Mouse (Mus musculus): ENCODE measurements around the gene Oxnad1.
"Not testable (repeated sequence)": the region's sequence is repeated elsewhere in the genome, so short reads cannot be mapped to it uniquely, and the experiment has no call there.

The Oxnad1 gene

GRCm38 (mm10) chr14:32084761-32085485 is at the start of gene Oxnad1:
Gene Oxnad1, plus strand, starts transcription at chr14:32085374.
- no peak for DNase-seq

DNA sequence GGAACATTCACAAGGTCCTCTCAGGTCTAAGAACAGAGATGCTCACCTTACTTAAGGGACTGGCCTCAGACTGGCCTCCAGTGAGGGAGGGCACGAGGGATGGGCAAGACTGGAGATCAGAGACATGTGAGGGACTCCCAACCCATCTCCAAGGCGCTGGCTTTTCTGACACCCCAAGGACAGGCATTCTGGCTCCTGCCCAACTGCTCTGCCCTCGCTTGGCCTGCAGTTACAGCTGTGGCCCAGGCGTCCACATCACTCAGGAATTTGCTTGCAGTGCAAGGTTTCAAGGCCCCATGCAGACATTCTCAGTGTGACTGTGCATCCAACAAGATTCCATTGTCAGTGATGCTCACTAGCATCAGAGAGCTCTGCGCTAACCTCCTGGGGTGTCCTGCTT is 48.7 kb upstream of the Oxnad1 start:
- DNase-seq = no peak

- no peak for DNase-seq
Measured at GRCm38 (mm10) chr14:32037661-32038252, 47.4 kb upstream of the Oxnad1 start.

DNA sequence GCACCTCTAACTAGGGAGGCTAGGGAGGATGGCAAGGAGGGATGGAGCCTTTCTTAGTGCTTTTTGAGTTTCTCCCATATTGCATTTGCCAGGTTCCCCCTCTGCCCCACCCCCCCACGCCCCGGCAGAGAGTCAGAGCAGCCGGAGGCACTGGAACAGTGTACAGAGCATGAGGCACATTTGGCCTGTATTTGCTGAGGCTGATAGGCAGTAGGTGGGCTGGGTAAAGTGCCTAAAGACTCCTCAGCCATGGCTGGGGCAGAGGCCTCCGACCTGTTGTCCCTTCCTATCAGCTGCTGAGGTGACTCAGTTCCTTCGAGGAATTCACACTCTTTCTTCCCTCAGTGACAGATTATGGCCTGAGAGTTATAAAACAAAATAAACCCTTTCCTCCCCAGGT is 43.1 kb upstream of the Oxnad1 start:
- DNase-seq = no peak

DNA sequence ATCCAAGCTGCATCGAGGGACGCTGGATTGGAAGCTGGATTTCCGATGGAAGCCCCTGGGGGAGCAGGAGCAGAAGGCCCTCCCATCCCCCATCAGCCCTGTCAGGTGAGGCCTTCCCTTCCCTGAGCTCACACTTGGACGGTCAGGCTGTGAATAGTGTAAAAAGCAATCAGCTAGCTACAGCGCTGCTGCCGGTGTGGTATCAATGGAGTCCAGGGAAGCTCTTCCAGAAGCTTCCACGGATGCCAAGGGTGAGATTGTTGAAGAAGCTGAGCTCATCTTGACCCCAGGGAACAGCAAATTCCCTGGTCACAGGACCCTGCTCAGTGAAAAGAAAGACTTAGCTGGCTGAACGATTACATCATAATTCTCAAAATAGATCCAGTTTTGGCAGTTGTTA is 38.8 kb upstream of the Oxnad1 start:
- DNase-seq = no peak

- no peak for DNase-seq
Measured at GRCm38 (mm10) chr14:32050171-32050570, 35.0 kb upstream of the Oxnad1 start.

- DNase-seq = no peak
Measured at GRCm38 (mm10) chr14:32053895-32054294, 31.3 kb upstream of the Oxnad1 start.

DNA sequence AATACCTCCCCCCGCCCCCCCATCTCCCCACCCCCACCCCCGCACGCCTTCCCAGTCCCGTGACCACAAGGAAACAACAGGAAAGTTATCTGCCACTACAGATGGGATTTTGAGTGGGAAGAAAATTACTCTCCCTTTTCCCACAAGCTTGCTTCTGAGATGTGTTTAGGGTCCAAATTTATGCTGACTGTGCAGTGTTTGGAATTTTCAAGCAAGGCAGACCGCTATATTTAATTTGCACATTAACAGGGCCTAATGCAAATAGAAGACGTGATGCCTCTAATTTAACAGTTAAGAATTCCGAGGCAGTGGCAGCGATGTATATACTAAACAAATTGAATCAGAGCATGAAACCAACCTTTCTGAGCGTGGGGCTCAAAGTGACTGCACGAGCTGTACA is 30.4 kb upstream of the Oxnad1 start:
- DNase-seq = no peak

- no peak for DNase-seq
Measured at GRCm38 (mm10) chr14:32055781-32056180, 29.4 kb upstream of the Oxnad1 start.

GRCm38 (mm10) chr14:32056675-32057074 is 28.5 kb upstream of the Oxnad1 start:
- peak; percentile 21 for DNase-seq

- DNase-seq = no peak
Measured at GRCm38 (mm10) chr14:32057664-32058063, 27.5 kb upstream of the Oxnad1 start.

DNA sequence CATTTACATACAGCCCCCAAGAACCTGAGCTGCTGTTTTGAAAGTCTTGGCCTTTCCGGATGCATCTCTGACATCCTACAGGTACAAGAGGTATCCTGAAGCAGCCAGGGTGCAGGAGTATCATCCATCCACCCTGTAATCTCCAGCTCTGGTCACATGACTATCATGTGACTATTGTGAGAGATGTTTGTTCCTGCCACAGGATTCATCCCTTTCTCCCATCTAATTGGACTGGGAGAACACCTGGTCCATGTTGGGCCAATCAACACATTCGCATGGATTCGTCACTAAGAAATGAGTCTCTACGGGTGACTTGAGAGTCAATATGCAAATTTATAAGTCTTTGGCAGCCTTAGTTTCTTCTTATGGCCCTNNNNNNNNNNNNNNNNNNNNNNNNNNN is 23.8 kb upstream of the Oxnad1 start:
- DNase-seq = no peak

DNA sequence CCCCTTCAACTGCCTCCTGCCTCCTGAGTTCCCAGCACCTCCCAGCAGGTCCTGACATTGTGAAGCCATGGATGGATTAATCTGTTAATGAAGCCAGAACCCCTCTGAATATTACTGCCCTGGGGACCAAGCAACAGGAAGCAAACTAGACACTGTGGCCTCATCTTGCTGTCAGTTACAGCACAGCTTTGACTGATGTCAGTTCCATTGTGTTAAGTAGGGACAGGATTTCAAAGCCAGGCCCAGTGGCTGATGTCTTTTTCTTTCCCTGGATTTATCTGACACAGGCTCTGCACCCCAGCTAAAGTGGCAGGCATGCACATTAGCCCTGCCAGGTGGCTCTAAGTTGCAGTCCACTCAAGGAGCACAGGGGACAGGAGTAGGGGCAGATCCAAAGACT is 12.4 kb upstream of the Oxnad1 start:
- no peak for DNase-seq

GRCm38 (mm10) chr14:32073211-32073685 is 11.9 kb upstream of the Oxnad1 start:
- DNase-seq = peak; percentile 10

DNA sequence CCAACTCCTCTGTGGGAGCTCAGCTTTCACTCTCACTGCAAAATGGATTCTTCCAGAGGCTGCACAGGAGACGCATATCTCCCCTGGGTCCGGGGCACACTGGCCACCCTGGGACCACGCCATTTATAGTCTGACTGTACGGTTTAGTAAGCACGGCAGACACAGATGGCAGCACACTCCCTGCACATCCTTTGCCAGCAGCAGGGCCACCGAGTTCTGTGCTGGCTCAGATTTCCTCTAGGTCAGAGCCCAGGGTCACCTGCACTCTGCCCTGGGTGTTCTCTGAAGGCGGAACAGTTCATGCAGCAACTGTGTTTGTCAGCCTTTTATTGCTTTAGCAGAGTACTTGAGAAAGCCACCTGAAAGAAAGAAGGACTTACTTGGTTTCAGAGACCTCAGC is 11.3 kb upstream of the Oxnad1 start:
- DNase-seq = peak; percentile 23

- DNase-seq = peak; percentile 78
Measured at GRCm38 (mm10) chr14:32076896-32077575, 8.1 kb upstream of the Oxnad1 start.

DNA sequence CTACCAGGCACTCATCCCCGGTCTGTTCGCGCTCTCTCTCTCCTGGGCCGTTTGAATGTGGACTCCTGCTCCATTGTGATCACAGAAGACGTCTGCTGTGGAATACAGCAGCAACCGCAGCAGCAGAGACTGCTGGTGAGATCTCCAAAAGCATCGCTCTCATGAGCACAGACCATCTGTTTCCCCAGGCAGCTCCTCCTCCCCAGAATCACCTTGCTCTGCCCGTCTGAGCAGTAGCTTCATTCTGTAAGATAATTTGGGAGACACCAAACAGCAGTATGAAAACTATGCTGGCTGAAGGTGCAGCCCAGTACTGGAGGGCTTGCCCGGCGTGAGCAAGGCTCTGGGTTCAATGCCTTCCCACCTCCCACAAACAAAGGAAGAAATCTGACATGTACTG is 4.1 kb upstream of the Oxnad1 start:
- no peak for DNase-seq

DNA sequence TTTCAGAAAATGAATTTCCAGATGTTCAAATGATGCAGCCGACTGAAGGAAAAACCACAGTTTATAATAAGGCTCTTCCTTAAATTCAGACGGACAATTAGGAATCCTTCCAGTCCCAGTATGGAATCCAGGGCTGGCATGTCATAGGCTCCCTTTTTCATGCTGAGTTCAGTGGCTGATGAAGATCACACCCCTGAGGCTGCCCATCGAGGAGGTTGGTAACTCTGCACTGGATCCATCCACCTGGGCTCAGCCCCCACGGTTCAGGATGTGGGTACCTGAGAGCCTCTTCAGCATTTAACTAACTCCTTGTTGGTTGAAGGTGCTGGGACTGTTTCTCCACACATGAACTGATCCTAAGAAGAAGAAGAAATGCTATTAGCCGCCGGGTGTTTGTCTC is 2.3 kb upstream of the Oxnad1 start:
- no peak for DNase-seq

DNA sequence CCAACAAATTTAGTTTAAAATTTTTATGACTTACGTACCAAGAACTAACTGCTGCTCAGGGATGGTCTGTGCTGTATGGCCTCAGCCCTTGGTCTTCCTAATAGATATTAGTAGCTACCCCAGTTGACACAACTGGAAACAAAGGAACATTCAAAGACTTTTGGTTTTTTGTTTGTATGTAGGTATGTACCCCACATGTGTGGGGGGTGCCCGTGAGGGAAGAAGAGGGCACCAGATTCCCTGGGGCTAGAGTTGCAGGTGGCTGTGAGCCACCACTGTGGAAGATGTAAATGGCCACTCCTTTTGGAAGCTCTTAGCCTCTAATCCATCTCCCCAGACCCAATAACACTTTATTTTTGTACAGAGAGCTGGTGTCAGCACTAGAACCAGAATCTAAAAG is 1.7 kb upstream of the Oxnad1 start:
- DNase-seq = no peak

DNA sequence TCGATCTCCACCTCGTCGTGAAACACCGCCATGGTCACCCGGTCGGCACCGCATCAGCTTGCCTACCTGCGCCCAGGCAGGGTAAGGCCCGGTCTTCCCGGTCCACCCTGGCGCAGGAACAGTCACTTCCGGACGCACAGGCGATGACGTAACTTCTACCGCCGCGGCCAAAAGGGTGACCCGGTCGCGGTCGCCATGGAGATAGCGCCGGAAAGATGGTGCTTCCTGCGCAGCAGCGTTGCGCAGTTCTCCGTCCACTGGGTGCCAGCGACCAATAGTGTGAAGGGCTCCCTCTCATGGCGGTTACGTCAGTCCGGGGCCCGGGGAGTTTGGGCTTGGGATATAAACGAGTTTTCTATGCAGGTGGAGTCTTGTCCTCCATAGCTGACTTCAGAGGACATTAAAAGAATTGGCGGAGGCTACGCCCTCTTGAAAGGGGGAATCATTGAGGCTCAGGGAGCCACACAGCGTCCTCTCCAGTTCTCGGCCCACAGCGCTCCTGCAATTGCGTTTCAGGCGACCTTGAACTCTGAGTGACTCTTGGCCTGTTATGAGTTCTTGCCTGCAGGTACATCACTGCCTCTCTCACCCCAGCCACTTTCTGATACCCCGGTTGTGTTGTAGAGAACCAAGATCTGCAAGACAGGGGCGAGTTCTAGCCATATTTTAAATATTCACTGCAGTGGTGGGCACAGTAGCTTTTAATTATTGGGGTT is 470 bp downstream of the Oxnad1 start, which contains the start of gene Dph3:
TSS of gene Dph3 (minus strand) at position 244 of the 716 bp plus-strand sequence.
- DNase-seq = peak; percentile 100

DNA sequence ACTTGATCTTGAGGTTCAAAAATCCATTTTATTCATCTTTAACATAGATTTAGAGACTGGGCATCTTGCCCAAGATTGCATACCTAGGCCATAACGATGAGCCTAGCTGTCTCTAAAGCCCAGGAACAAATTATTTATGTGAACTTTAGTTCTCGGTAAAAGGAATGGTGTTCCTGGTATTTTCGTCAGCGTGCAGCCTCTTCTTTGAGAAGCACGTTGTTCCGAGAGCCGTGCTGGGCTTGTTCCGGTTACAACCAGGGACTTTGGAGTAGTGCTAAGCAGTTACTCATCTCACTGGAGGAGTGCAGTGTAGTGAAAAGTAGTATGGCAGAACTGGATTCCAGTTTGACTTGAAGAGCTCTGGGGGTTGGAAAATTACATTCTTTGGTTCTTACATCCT is 1.1 kb downstream of the Oxnad1 start:
- DNase-seq = peak; percentile 9

GRCm38 (mm10) chr14:32087584-32088248 is 2.5 kb downstream of the Oxnad1 start:
- not testable (repeated sequence) for DNase-seq

GRCm38 (mm10) chr14:32091124-32091523 is 6.0 kb downstream of the Oxnad1 start:
- no peak for DNase-seq
